Mouse (Mus musculus): Measurements from ENCODE around the gene Bcan. TPM values are rescaled to one million over a fixed set of nuclear protein-coding genes. Genes with fewer than 3 reads are reported as not detected.
A peak's percentile ranks its signal among the peaks of the same experiment; 100 is the strongest.

The Bcan gene
- 107 and 112 TPM in 2 replicates for polyA plus RNA-seq (2015; fragmentation: Nextera tagmentation; extraction: Ambion mirVana)

GRCm38 (mm10) chr3:88000181-88000580, at the start of gene Bcan:
TSS of gene Bcan (minus strand) at chr3:88000230.
- H3K27ac ChIP-seq (replicated peaks) = peak within 1 kb of the TSS; percentile 75
- WGBS = under 1% methylated on average over 38 of the region's 39 CpGs
- H3K9ac ChIP-seq = peak within 1 kb of the TSS; percentile 44
- H3K4me2 ChIP-seq = peak within 1 kb of the TSS; percentile 97
- peaks cover 55% of the 10 kb centered on the region for H3K4me1 ChIP-seq (replicated peaks)
- peak within 1 kb of the TSS; percentile 45 for H3K4me3 ChIP-seq
- H3K36me3 ChIP-seq = no peaks in the 10 kb centered on the region
- H3K27me3 ChIP-seq = peaks cover 88% of the 10 kb centered on the region
- ATAC-seq (ENCODE audit: low FRiP score, low read depth) = no peak
- H3K9me3 ChIP-seq = no peaks in the 10 kb centered on the region

DNA sequence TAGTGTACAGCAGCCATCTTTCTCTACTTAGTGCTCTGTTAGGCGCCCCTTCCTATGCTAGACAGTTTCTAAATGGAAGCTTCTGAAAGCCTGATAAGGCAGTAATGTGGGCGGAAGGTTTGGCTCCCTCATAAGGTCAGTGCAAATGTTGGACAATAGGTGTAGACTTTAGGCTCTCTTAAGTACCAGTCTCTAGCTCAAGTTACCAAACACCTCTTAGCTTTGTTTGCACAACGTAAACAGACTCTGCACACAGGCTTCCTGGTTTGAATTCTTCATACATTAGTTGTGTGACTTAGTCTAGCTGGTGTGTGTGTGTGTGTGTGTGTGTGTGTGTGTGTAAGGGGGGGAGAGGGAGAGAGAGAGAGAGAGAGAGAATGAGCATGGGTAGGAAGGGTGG, 49.5 kb upstream of the Bcan start:
- no peak for ATAC-seq (ENCODE audit: low FRiP score, low read depth)
- Histone ChIP-seq H3K9me3 (no peaks in the 10 kb centered on the region), H3K27me3 (no peaks in the 10 kb centered on the region), H3K4me3 (no peak overlapping the region), H3K4me2 (no peak overlapping the region), H3K4me1 (replicated peaks) (0 out of 2 replicates have a peak, but pooled peaks cover 6% of the 10 kb centered on the region), H3K9ac (no peak overlapping the region), H3K27ac (replicated peaks) (no peak overlapping the region), H3K36me3 (peaks cover 36% of the 10 kb centered on the region)
- 91% methylated on average over 3 of the region's 3 CpGs for WGBS

GRCm38 (mm10) chr3:88042661-88043421, 42.8 kb upstream of the Bcan start, which contains the start of gene Gpatch4:
TSS of gene Gpatch4 (plus strand) at chr3:88043108.
- Histone ChIP-seq H3K27ac (replicated peaks) (peak within 1 kb of the TSS; percentile 68), H3K4me3 (peak within 1 kb of the TSS; percentile 78), H3K4me1 (replicated peaks) (peaks cover 16% of the 10 kb centered on the region), H3K9ac (peak within 1 kb of the TSS; percentile 55), H3K9me3 (no peaks in the 10 kb centered on the region), H3K4me2 (peak within 1 kb of the TSS; percentile 81), H3K36me3 (no peaks in the 10 kb centered on the region), H3K27me3 (peaks cover 15% of the 10 kb centered on the region; the same call in 1 of the 2 replicates)
- ATAC-seq (ENCODE audit: low FRiP score, low read depth) = peak; percentile 95
- 9% methylated on average over 36 of the region's 36 CpGs for WGBS

GRCm38 (mm10) chr3:88035561-88036293, 35.7 kb upstream of the Bcan start:
- no peak overlapping the region for H3K4me2 ChIP-seq
- H3K36me3 ChIP-seq = no peaks in the 10 kb centered on the region
- no peak overlapping the region for H3K27ac ChIP-seq (replicated peaks)
- no peaks in the 10 kb centered on the region for H3K4me1 ChIP-seq (replicated peaks)
- no peaks in the 10 kb centered on the region for H3K9me3 ChIP-seq
- 52% methylated on average over 1 of the region's 1 CpGs for WGBS
- H3K9ac ChIP-seq = no peak overlapping the region
- no peak for ATAC-seq (ENCODE audit: low FRiP score, low read depth)
- no peak overlapping the region for H3K4me3 ChIP-seq
- H3K27me3 ChIP-seq = peaks cover 27% of the 10 kb centered on the region

GRCm38 (mm10) chr3:88033506-88033905, 33.5 kb upstream of the Bcan start:
- no peak overlapping the region for H3K9ac ChIP-seq
- no peak overlapping the region for H3K27ac ChIP-seq (replicated peaks)
- H3K4me1 ChIP-seq (replicated peaks) = no peaks in the 10 kb centered on the region
- WGBS = 74% methylated on average over 5 of the region's 5 CpGs
- no peak for ATAC-seq (ENCODE audit: low FRiP score, low read depth)
- H3K4me3 ChIP-seq = no peak overlapping the region
- H3K4me2 ChIP-seq = no peak overlapping the region
- no peaks in the 10 kb centered on the region for H3K9me3 ChIP-seq
- H3K27me3 ChIP-seq = peaks cover 24% of the 10 kb centered on the region
- no peaks in the 10 kb centered on the region for H3K36me3 ChIP-seq

DNA sequence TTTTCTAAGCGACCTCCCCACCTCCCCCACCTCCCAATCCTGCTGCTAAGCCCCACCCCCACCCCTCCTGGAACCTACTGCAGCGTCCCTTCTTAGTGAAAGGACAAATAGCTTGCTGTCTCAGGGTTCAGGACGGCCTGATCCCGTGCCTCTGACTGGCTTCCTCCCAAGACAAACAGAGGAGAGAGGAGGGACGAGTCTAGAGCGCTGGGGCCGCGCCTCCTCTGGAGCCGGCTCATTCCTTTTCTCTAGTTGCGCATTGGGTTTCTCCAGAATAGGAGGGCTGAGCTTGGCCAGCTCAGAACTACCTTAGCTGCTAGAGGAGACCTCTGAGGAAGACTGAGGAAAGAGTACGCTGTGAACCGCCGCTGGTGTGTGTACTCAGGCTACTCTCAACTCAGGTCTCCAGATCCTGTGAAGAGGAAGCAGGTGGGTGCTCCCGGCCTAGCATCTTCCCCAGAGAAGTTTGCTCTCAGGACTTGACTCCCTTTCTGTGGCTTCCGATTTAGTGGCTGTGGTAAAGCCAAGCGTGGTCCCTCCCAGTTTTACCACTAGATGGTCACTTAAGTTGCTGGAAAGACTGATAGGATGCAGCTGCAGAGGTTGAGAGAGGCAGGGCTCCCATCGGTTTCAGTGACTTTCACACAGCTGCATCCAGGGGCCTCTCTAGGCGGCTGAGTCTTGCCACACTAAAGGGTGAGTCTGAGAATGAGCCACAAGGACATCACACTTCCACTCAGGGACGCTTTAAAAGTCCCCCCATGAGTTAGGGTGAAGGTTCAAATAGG, 30.8 kb upstream of the Bcan start:
- WGBS = 25% methylated on average over 19 of the region's 19 CpGs
- H3K36me3 ChIP-seq = no peaks in the 10 kb centered on the region
- H3K4me1 ChIP-seq (replicated peaks) = no peaks in the 10 kb centered on the region
- no peaks in the 10 kb centered on the region for H3K9me3 ChIP-seq
- H3K9ac ChIP-seq = no peak overlapping the region
- no peak overlapping the region for H3K27ac ChIP-seq (replicated peaks)
- H3K27me3 ChIP-seq = peaks cover 31% of the 10 kb centered on the region
- no peak overlapping the region for H3K4me3 ChIP-seq
- H3K4me2 ChIP-seq = no peak overlapping the region
- no peak for ATAC-seq (ENCODE audit: low FRiP score, low read depth)

- H3K4me1 ChIP-seq (replicated peaks) = peaks cover 17% of the 10 kb centered on the region
- WGBS = 44% methylated on average over 5 of the region's 5 CpGs
- no peak for ATAC-seq (ENCODE audit: low FRiP score, low read depth)
- H3K4me2 ChIP-seq = no peak within 1 kb of the TSS
- no peaks in the 10 kb centered on the region for H3K9me3 ChIP-seq
- H3K36me3 ChIP-seq = no peaks in the 10 kb centered on the region
- peaks cover 58% of the 10 kb centered on the region for H3K27me3 ChIP-seq
- H3K9ac ChIP-seq = no peak within 1 kb of the TSS
- H3K4me3 ChIP-seq = no peak within 1 kb of the TSS
- no peak within 1 kb of the TSS for H3K27ac ChIP-seq (replicated peaks)
Measured at GRCm38 (mm10) chr3:88027434-88028186, 27.6 kb upstream of the Bcan start, which contains the start of gene Hapln2. TSS of gene Hapln2 (minus strand) at chr3:88027583.

- Histone ChIP-seq H3K9me3 (no peaks in the 10 kb centered on the region), H3K36me3 (no peaks in the 10 kb centered on the region), H3K4me3 (no peak overlapping the region), H3K27me3 (peaks cover 60% of the 10 kb centered on the region), H3K4me2 (no peak overlapping the region), H3K9ac (no peak overlapping the region), H3K4me1 (replicated peaks) (peaks cover 21% of the 10 kb centered on the region), H3K27ac (replicated peaks) (no peak overlapping the region)
- 71% methylated on average over 7 of the region's 7 CpGs for WGBS
- ATAC-seq (ENCODE audit: low FRiP score, low read depth) = no peak
Measured at GRCm38 (mm10) chr3:88026823-88027222, 26.8 kb upstream of the Bcan start.

GRCm38 (mm10) chr3:88023192-88024074, 23.4 kb upstream of the Bcan start:
- Histone ChIP-seq H3K4me2 (peak overlapping the region; percentile 89), H3K27me3 (peaks cover 67% of the 10 kb centered on the region), H3K27ac (replicated peaks) (no peak overlapping the region), H3K4me1 (replicated peaks) (peaks cover 21% of the 10 kb centered on the region), H3K9me3 (no peaks in the 10 kb centered on the region), H3K4me3 (peak overlapping the region; percentile 53), H3K9ac (peak overlapping the region; percentile 39), H3K36me3 (no peaks in the 10 kb centered on the region)
- under 1% methylated on average over 79 of the region's 81 CpGs for WGBS
- ATAC-seq (ENCODE audit: low FRiP score, low read depth) = peak; percentile 76

DNA sequence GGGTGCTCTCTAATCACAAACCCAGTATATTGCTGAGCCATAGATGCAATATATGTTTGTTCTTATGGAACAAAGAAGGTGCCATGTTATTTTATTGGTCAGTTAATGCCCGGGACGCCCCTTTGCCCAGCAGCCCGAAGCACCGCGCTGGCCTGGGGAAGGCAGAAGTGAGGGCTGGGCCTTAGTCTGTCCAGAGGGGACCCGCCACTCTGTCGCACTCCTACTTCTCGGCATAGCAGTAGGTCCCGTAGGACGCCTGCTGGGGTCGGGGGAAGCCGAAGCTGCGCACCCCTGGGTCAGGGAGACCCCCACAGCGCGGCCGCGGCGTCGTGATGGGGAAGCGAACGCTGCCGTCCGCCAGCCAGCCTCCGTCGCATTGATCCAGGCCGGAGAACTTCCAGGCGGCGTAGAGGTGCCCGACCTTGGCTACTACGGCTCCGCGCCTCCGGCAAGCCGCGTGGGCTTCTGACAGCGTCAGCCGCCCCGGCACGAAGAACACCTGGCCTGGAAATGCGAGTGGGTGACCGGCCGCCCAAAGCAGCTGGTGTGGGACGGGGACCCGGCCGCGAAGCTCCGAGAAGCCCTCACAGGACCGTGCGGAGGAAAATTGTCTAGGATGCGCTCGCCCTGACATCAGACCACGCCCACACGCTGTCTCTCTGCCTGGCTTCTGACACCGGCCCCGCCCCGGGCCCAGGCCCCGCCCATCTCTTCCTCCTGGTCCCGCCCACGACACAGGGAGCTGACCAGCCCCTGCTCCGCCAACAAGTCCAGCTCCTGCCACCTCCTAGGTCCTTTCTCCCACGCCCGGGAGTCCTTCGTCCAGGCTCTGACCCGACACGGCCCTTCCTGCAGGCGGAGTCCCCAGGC, 22.5 kb upstream of the Bcan start:
- Histone ChIP-seq H3K9ac (peak overlapping the region; percentile 39), H3K4me1 (replicated peaks) (peaks cover 21% of the 10 kb centered on the region), H3K27ac (replicated peaks) (no peak overlapping the region), H3K4me3 (peak overlapping the region; percentile 53), H3K36me3 (no peaks in the 10 kb centered on the region), H3K27me3 (peaks cover 70% of the 10 kb centered on the region), H3K9me3 (no peaks in the 10 kb centered on the region), H3K4me2 (peak overlapping the region; percentile 89)
- peak; percentile 90 for ATAC-seq (ENCODE audit: low FRiP score, low read depth)
- under 1% methylated on average over 65 of the region's 66 CpGs for WGBS
